Mouse (Mus musculus) ES-E14 (cell line): ENCODE measurements around the gene Gopc.

Source experiments
- CHD2 ChIP-seq: IDR thresholded peaks from 2 replicates; pipeline ENCODE4 v1.6.1; 2014; ENCODE audit warnings: mild to moderate bottlenecking, low read depth, low read length, inconsistent platforms
- HCFC1 ChIP-seq: IDR thresholded peaks from 2 replicates; pipeline ENCODE4 v1.6.1; 2012; ENCODE audit warnings: low read length, inconsistent platforms, borderline replicate concordance; ENCODE audit not compliant: insufficient read depth
- MAFK ChIP-seq: IDR thresholded peaks from 2 replicates; pipeline ENCODE4 v1.6.1; 2014; ENCODE audit warnings: mild to moderate bottlenecking, low read depth, low read length, inconsistent platforms; ENCODE audit not compliant: insufficient read depth
- ZC3H11A ChIP-seq: IDR thresholded peaks from 2 replicates; pipeline ENCODE4 v1.6.1; 2012; ENCODE audit warnings: low read depth, mild to moderate bottlenecking, inconsistent platforms, low read length, borderline replicate concordance
- ZNF384 ChIP-seq: IDR thresholded peaks from 2 replicates; pipeline ENCODE4 v1.6.1; 2012; ENCODE audit warnings: low read depth, low read length, inconsistent platforms

DNA sequence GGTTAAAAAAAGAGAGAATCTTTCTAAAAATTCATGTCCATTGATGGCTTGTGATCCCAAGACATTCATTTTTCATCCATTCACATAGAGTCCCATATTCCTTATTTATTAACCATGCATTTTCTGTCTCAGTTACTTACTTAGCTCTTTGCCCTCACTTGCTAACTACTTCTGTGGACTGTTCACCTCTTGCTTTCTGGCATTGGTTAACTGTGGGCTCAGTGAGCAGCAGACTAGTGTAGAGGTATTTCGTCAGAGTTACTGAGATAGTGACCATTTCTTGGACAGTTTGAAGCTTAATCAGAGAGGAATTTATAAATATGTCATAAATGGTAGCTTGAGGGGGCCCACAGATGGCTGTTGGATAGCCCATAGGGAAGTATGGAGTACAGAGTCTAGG lies 49.0 kb upstream of the Gopc start:
- TF ChIP-seq MAFK (no peak), ZC3H11A (no peak), HCFC1 (no peak), CHD2 (no peak), ZNF384 (no peak)
